Mouse (Mus musculus): ENCODE data around the gene Ttbk1. TPM values are rescaled to one million over a fixed set of nuclear protein-coding genes. Genes with fewer than 3 reads are reported as not detected.
A peak's percentile ranks its signal among the peaks of the same experiment; 100 is the strongest.
"Not testable (repeated sequence)": the region's sequence is repeated elsewhere in the genome, so short reads cannot be mapped to it uniquely, and the experiment has no call there.

The Ttbk1 gene
- total RNA-seq (2021): 1 to 10 TPM in 1 of 2 experiments, under 1 TPM in 1; 0.60 to 1.2 TPM
- long read RNA-seq, experiment 1, partial matches to known transcripts: 2 of 2 reads
- long read RNA-seq, experiment 1, other reads (novel, unspliced or antisense): 0 of 2 reads
- long read RNA-seq, experiment 2, partial matches to known transcripts: 1 of 1 reads
- long read RNA-seq, experiment 2, other reads (novel, unspliced or antisense): 0 of 1 reads

- DNase-seq (ENCODE audit: low spot score in 2 of 2): no peak
Observed at GRCm38 (mm10) chr17:46487431-46487830, at the start of gene Ttbk1. Gene Ttbk1 (minus strand): TSS chr17:46487675.

GRCm38 (mm10) chr17:46525579-46526307 is 38.3 kb upstream of the Ttbk1 start:
- peak; percentile 63 to 75 for DNase-seq (ENCODE audit: low spot score in 2 of 2)

GRCm38 (mm10) chr17:46525065-46525464 is 37.6 kb upstream of the Ttbk1 start:
- no peak for DNase-seq (ENCODE audit: low spot score in 2 of 2)

- no peak for DNase-seq (ENCODE audit: low spot score in 2 of 2)
Observed at GRCm38 (mm10) chr17:46521963-46522668, 34.6 kb upstream of the Ttbk1 start.

GRCm38 (mm10) chr17:46521174-46521573 is 33.7 kb upstream of the Ttbk1 start:
- DNase-seq (ENCODE audit: low spot score in 2 of 2): no peak

GRCm38 (mm10) chr17:46520385-46520979 is 33.0 kb upstream of the Ttbk1 start:
- no peak for DNase-seq (ENCODE audit: low spot score in 2 of 2)

- DNase-seq (ENCODE audit: low spot score in 2 of 2): no peak
Observed at GRCm38 (mm10) chr17:46519971-46520370, 32.5 kb upstream of the Ttbk1 start.

GRCm38 (mm10) chr17:46513329-46513728 is 25.9 kb upstream of the Ttbk1 start:
- no peak for DNase-seq (ENCODE audit: low spot score in 2 of 2)

GRCm38 (mm10) chr17:46511059-46511710 is 23.7 kb upstream of the Ttbk1 start:
- DNase-seq (ENCODE audit: low spot score in 2 of 2): no peak

- no peak for DNase-seq (ENCODE audit: low spot score in 2 of 2)
Observed at GRCm38 (mm10) chr17:46505617-46506016, 18.1 kb upstream of the Ttbk1 start.

- no peak for DNase-seq (ENCODE audit: low spot score in 2 of 2)
Observed at GRCm38 (mm10) chr17:46503847-46504638, 16.6 kb upstream of the Ttbk1 start.

GRCm38 (mm10) chr17:46502775-46503174 is 15.3 kb upstream of the Ttbk1 start:
- no peak for DNase-seq (ENCODE audit: low spot score in 2 of 2)

- no peak for DNase-seq (ENCODE audit: low spot score in 2 of 2)
Observed at GRCm38 (mm10) chr17:46497956-46498355, 10.5 kb upstream of the Ttbk1 start.

- DNase-seq (ENCODE audit: low spot score in 2 of 2): peak in 1 of 2 experiments; percentile 65
Observed at GRCm38 (mm10) chr17:46496623-46497434, 9.4 kb upstream of the Ttbk1 start, which contains the start of gene Dnph1. Gene Dnph1 (plus strand): TSS chr17:46496711.

GRCm38 (mm10) chr17:46496081-46496480 is 8.6 kb upstream of the Ttbk1 start:
- not testable (repeated sequence) for DNase-seq (ENCODE audit: low spot score in 2 of 2)

GRCm38 (mm10) chr17:46495486-46495885 is 8.0 kb upstream of the Ttbk1 start:
- no peak for DNase-seq (ENCODE audit: low spot score in 2 of 2)

- no peak for DNase-seq (ENCODE audit: low spot score in 2 of 2)
Observed at GRCm38 (mm10) chr17:46486995-46487394, 480 bp downstream of the Ttbk1 start.

- no peak for DNase-seq (ENCODE audit: low spot score in 2 of 2)
Observed at GRCm38 (mm10) chr17:46484461-46484875, 3.0 kb downstream of the Ttbk1 start.

GRCm38 (mm10) chr17:46484021-46484431 is 3.4 kb downstream of the Ttbk1 start:
- DNase-seq (ENCODE audit: low spot score in 2 of 2): no peak
